Mouse (Mus musculus) forebrain, embryonic 15.5 days (tissue): ENCODE results near the gene Rabl3. TPM values are rescaled to one million over a fixed set of nuclear protein-coding genes. Genes with fewer than 3 reads are reported as not detected.

ENCODE experiments used
- ATAC-seq: fragments of 200-750 bp; cut with Nextera tagmentation; replicated peaks from 2 replicates; pipeline ENCODE4 v1.8.0; 2017; ENCODE audit warnings: mild to moderate bottlenecking, moderate TSS enrichment, moderate library complexity
- H3K27ac ChIP-seq: fragments of 300-500 bp; sonication (generic); replicated peaks from 2 replicates; pipeline ENCODE4 v1.5.1; 2015; ENCODE audit warnings: mild to moderate bottlenecking, inconsistent platforms
- H3K27me3 ChIP-seq: fragments of 300-500 bp; sonication (generic); 2 replicates; pipeline ENCODE4 v1.6.1; 2015; ENCODE audit warnings: inconsistent platforms
- H3K36me3 ChIP-seq: fragments of 300-500 bp; sonication (generic); 2 replicates; pipeline ENCODE4 v1.6.1; 2015; ENCODE audit warnings: mild to moderate bottlenecking, inconsistent platforms
- H3K4me1 ChIP-seq: fragments of 300-500 bp; sonication (generic); 2 replicates; pipeline ENCODE4 v1.6.1; 2015; ENCODE audit warnings: inconsistent platforms
- H3K4me2 ChIP-seq: fragments of 300-500 bp; sonication (generic); replicated peaks from 2 replicates; pipeline ENCODE4 v1.6.1; 2015; ENCODE audit warnings: mild to moderate bottlenecking, inconsistent platforms
- H3K4me3 ChIP-seq: fragments of 300-500 bp; sonication (generic); 2 replicates; pipeline ENCODE4 v1.5.1; 2015; ENCODE audit warnings: mild to moderate bottlenecking, inconsistent platforms
- H3K9ac ChIP-seq: fragments of 300-500 bp; sonication (generic); replicated peaks from 2 replicates; pipeline ENCODE4 v1.6.1; 2015; ENCODE audit warnings: mild to moderate bottlenecking, inconsistent platforms
- H3K9me3 ChIP-seq: fragments of 300-500 bp; sonication (generic); 2 replicates; pipeline ENCODE4 v1.6.1; 2016; ENCODE audit warnings: inconsistent platforms
- WGBS: fragments of 180-500 bp; shearing (Covaris S2); methylation state at CpG from one replicate; pipeline ENCODE4 v1.1.7; 2015; ENCODE audit warnings: mixed read lengths; 5-methylcytosine and 5-hydroxymethylcytosine counted together
- polyA plus RNA-seq: library from polyadenylated mRNA; unstranded; fragments of >200 nt; fragmentation: Nextera tagmentation; extraction: Ambion mirVana; gene quantifications from 2 replicates; pipeline ENCODE4 v1.2.1, GENCODE M21; 2015

The Rabl3 gene
- polyA plus RNA-seq, 1 experiment from 2014 or later: 17.7 TPM

- Histone ChIP-seq H3K4me2 (no peak overlapping the region), H3K27me3 (no peaks in the 10 kb centered on the region), H3K4me1 (no peaks in the 10 kb centered on the region), H3K9ac (no peak overlapping the region), H3K36me3 (peaks cover 5% of the 10 kb centered on the region), H3K27ac (no peak overlapping the region), H3K9me3 (no peaks in the 10 kb centered on the region), H3K4me3 (no peak overlapping the region)
- ATAC-seq: no peak
- 93% methylated on average over 3 of the region's 3 CpGs for WGBS
These were observed 13.1 kb downstream of the Rabl3 start for GRCm38 (mm10) chr16:37552824-37553223.

- no peak overlapping the region for H3K4me2 ChIP-seq
- no peak overlapping the region for H3K9ac ChIP-seq
- H3K36me3 ChIP-seq: peaks cover 11% of the 10 kb centered on the region
- no peak for ATAC-seq
- H3K27me3 ChIP-seq: no peaks in the 10 kb centered on the region
- 53% methylated on average over 6 of the region's 6 CpGs for WGBS
- no peaks in the 10 kb centered on the region for H3K9me3 ChIP-seq
- H3K4me3 ChIP-seq: no peak overlapping the region
- no peak overlapping the region for H3K27ac ChIP-seq
- peaks cover 15% of the 10 kb centered on the region for H3K4me1 ChIP-seq
These were observed 22.7 kb downstream of the Rabl3 start for GRCm38 (mm10) chr16:37562414-37562813.

GRCm38 (mm10) chr16:37562961-37563360 is 23.3 kb downstream of the Rabl3 start:
- peaks cover 6% of the 10 kb centered on the region for H3K36me3 ChIP-seq
- no peak overlapping the region for H3K4me3 ChIP-seq
- no peaks in the 10 kb centered on the region for H3K9me3 ChIP-seq
- ATAC-seq: no peak
- no peak overlapping the region for H3K4me2 ChIP-seq
- H3K27ac ChIP-seq: no peak overlapping the region
- whole genome bisulfite sequencing: 74% methylated on average over 5 of the region's 5 CpGs
- no peak overlapping the region for H3K9ac ChIP-seq
- H3K4me1 ChIP-seq: peaks cover 18% of the 10 kb centered on the region
- no peaks in the 10 kb centered on the region for H3K27me3 ChIP-seq

- H3K27ac ChIP-seq: peak overlapping the region; percentile 32; the same call in 1 of the 2 replicates
- 98% methylated on average over 1 of the region's 1 CpGs for WGBS
- H3K9ac ChIP-seq: no peak overlapping the region
- H3K4me2 ChIP-seq: no peak overlapping the region
- no peak overlapping the region for H3K4me3 ChIP-seq
- no peaks in the 10 kb centered on the region for H3K27me3 ChIP-seq
- no peaks in the 10 kb centered on the region for H3K36me3 ChIP-seq
- H3K4me1 ChIP-seq: peaks cover 18% of the 10 kb centered on the region
- ATAC-seq: no peak
- H3K9me3 ChIP-seq: no peaks in the 10 kb centered on the region
These were observed 25.4 kb downstream of the Rabl3 start for GRCm38 (mm10) chr16:37565117-37565516.

GRCm38 (mm10) chr16:37566107-37566506 is 26.4 kb downstream of the Rabl3 start:
- Histone ChIP-seq H3K4me1 (peaks cover 18% of the 10 kb centered on the region), H3K27ac (peak overlapping the region; percentile 32), H3K27me3 (no peaks in the 10 kb centered on the region), H3K9ac (no peak overlapping the region), H3K4me3 (no peak overlapping the region), H3K9me3 (no peaks in the 10 kb centered on the region), H3K4me2 (no peak overlapping the region), H3K36me3 (no peaks in the 10 kb centered on the region)
- 61% methylated on average over 6 of the region's 6 CpGs for WGBS
- ATAC-seq: no peak

GRCm38 (mm10) chr16:37567113-37568050 is 27.7 kb downstream of the Rabl3 start:
- no peak overlapping the region for H3K4me3 ChIP-seq
- peak overlapping the region; percentile 13; the same call in 1 of the 2 replicates for H3K27ac ChIP-seq
- H3K9me3 ChIP-seq: no peaks in the 10 kb centered on the region
- no peaks in the 10 kb centered on the region for H3K36me3 ChIP-seq
- peaks cover 18% of the 10 kb centered on the region for H3K4me1 ChIP-seq
- H3K9ac ChIP-seq: no peak overlapping the region
- 70% methylated on average over 12 of the region's 12 CpGs for WGBS
- no peak; the same call in none of the 2 replicates for ATAC-seq
- no peak overlapping the region for H3K4me2 ChIP-seq
- H3K27me3 ChIP-seq: no peaks in the 10 kb centered on the region

- 0 out of 2 replicates have a peak overlapping the region, but pooled peaks have one; percentile 9 for H3K27ac ChIP-seq
- 0 out of 2 replicates have a peak, but pooled peaks cover 4% of the 10 kb centered on the region for H3K36me3 ChIP-seq
- H3K27me3 ChIP-seq: no peaks in the 10 kb centered on the region
- peaks cover 11% of the 10 kb centered on the region for H3K4me1 ChIP-seq
- no peak for ATAC-seq
- no peak overlapping the region for H3K4me2 ChIP-seq
- H3K9ac ChIP-seq: no peak overlapping the region
- H3K9me3 ChIP-seq: no peaks in the 10 kb centered on the region
- 56% methylated on average over 3 of the region's 3 CpGs for WGBS
- H3K4me3 ChIP-seq: no peak overlapping the region
These were observed 31.9 kb downstream of the Rabl3 start for GRCm38 (mm10) chr16:37571554-37571953.

- ATAC-seq: no peak
- no peaks in the 10 kb centered on the region for H3K9me3 ChIP-seq
- no peak overlapping the region for H3K4me3 ChIP-seq
- H3K4me1 ChIP-seq: peaks cover 5% of the 10 kb centered on the region
- H3K27me3 ChIP-seq: no peaks in the 10 kb centered on the region
- H3K9ac ChIP-seq: no peak overlapping the region
- H3K4me2 ChIP-seq: no peak overlapping the region
- WGBS: 84% methylated on average over 12 of the region's 12 CpGs
- H3K36me3 ChIP-seq: 0 out of 2 replicates have a peak, but pooled peaks cover 4% of the 10 kb centered on the region
- no peak overlapping the region for H3K27ac ChIP-seq
These were observed 32.6 kb downstream of the Rabl3 start for GRCm38 (mm10) chr16:37572117-37572754.

GRCm38 (mm10) chr16:37573061-37573460 is 33.4 kb downstream of the Rabl3 start:
- H3K27ac ChIP-seq: no peak overlapping the region
- ATAC-seq: no peak
- H3K36me3 ChIP-seq: 0 out of 2 replicates have a peak, but pooled peaks cover 4% of the 10 kb centered on the region
- H3K4me2 ChIP-seq: no peak overlapping the region
- H3K27me3 ChIP-seq: no peaks in the 10 kb centered on the region
- no peak overlapping the region for H3K9ac ChIP-seq
- no peaks in the 10 kb centered on the region for H3K9me3 ChIP-seq
- H3K4me3 ChIP-seq: no peak overlapping the region
- WGBS: 92% methylated on average over 5 of the region's 5 CpGs
- H3K4me1 ChIP-seq: no peaks in the 10 kb centered on the region

- H3K4me3 ChIP-seq: no peak overlapping the region
- H3K9ac ChIP-seq: no peak overlapping the region
- no peaks in the 10 kb centered on the region for H3K27me3 ChIP-seq
- no peaks in the 10 kb centered on the region for H3K9me3 ChIP-seq
- H3K27ac ChIP-seq: no peak overlapping the region
- 72% methylated on average over 3 of the region's 3 CpGs for whole genome bisulfite sequencing
- ATAC-seq: no peak
- no peak overlapping the region for H3K4me2 ChIP-seq
- 0 out of 2 replicates have a peak, but pooled peaks cover 4% of the 10 kb centered on the region for H3K36me3 ChIP-seq
- H3K4me1 ChIP-seq: no peaks in the 10 kb centered on the region
These were observed 35.6 kb downstream of the Rabl3 start for GRCm38 (mm10) chr16:37575325-37575724.

GRCm38 (mm10) chr16:37579591-37579990 is 39.9 kb downstream of the Rabl3 start:
- Histone ChIP-seq H3K4me1 (peaks cover 16% of the 10 kb centered on the region), H3K36me3 (no peaks in the 10 kb centered on the region), H3K27ac (no peak overlapping the region), H3K9me3 (no peaks in the 10 kb centered on the region), H3K9ac (no peak overlapping the region), H3K4me2 (no peak overlapping the region), H3K27me3 (no peaks in the 10 kb centered on the region), H3K4me3 (no peak overlapping the region)
- no peak for ATAC-seq
- WGBS: 82% methylated on average over 1 of the region's 1 CpGs

GRCm38 (mm10) chr16:37579994-37580393 is 40.3 kb downstream of the Rabl3 start, which contains the start of gene Hgd:
TSS of gene Hgd (plus strand) at chr16:37580153.
- Histone ChIP-seq H3K36me3 (no peaks in the 10 kb centered on the region), H3K4me2 (no peak within 1 kb of the TSS)

More at GRCm38 (mm10) chr16:37579994-37580393, 40.3 kb downstream of the Rabl3 start, which contains the start of gene Hgd:
- peaks cover 20% of the 10 kb centered on the region for H3K4me1 ChIP-seq
- H3K9ac ChIP-seq: no peak within 1 kb of the TSS
- no peak for ATAC-seq
- WGBS: 83% methylated on average over 4 of the region's 4 CpGs
- H3K27me3 ChIP-seq: no peaks in the 10 kb centered on the region
- H3K4me3 ChIP-seq: no peak within 1 kb of the TSS
- H3K9me3 ChIP-seq: no peaks in the 10 kb centered on the region
- no peak within 1 kb of the TSS for H3K27ac ChIP-seq
